Mouse (Mus musculus) cerebellum, adult 2 months (tissue): ENCODE results near the gene Trpc7.

Experiments used
- CTCF ChIP-seq: fragments of 200-500 bp; IDR thresholded peaks from 2 replicates; pipeline ENCODE4 v1.5.1; 2011; ENCODE audit warnings: low read depth, mild to moderate bottlenecking, control low read depth, low read length, moderate library complexity, borderline replicate concordance; ENCODE audit not compliant: insufficient read depth
- POLR2A ChIP-seq: fragments of 200-500 bp; IDR thresholded peaks from 2 replicates; pipeline ENCODE4 v1.6.1; 2011; ENCODE audit warnings: low read length, control low read depth, borderline replicate concordance; ENCODE audit not compliant: insufficient read depth

- TF ChIP-seq POLR2A (no peak), CTCF (no peak)
Measured at GRCm38 (mm10) chr13:56757201-56757600, 138.6 kb downstream of the Trpc7 start.
